Mouse (Mus musculus) c-Kit-positive CD71-positive TER-119-positive erythroid progenitor cells, embryonic 14.5 days (primary cell): ENCODE measurements around the gene Snf8.

Experiments used
- DNase-seq: peaks from one replicate; pipeline ENCODE4 v3.0.0-alpha.2; 2013; ENCODE audit warnings: low spot score

The Snf8 gene

DNA sequence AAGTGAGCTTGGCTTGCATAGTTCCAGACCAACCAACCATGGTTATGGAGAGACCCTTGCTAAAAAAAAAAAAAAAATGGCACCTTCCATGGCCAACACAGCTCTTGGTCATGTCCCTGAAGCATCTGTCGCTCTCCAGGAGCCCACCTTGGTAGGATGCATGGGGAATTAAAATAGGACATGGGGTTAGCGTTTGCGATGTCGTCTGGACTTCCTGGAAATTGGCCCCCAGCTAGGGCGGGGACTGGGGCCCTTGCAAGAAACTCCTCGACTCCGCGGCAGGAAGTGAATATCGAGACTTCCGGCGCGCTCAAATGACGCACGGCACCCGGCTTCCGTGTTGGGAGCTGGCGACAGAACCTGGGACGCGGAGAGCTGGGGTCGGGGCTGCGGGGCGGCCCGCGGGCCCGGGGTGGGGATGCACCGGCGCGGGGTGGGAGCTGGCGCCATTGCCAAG is at the start of gene Snf8:
TSS of gene Snf8 (plus strand) at position 290 of the 457 bp plus-strand sequence.
- DNase-seq = peak; percentile 93

GRCm38 (mm10) chr11:95987854-95988447 is 46.7 kb upstream of the Snf8 start:
- DNase-seq = peak; percentile 70

GRCm38 (mm10) chr11:95988533-95988932 is 46.2 kb upstream of the Snf8 start:
- no peak for DNase-seq

DNA sequence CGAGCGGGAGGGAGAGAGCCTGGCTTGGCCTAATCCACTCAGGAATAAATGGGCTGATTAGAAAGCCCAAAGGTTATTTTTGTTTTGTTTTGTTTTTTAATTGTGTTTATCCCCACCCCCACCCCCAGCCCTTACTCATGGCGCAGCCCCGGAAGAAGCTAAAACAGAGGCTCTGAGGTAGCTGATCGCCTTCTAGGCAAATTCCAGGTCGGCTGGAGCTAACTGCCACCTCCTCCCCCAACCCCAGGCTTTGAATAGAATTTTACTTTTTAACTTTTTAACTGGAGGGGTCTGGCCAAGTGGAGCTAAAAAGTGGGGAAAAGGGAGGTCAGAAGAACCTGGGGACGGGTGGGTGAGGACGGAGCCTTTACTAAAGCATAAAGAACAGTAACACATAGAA is 44.8 kb upstream of the Snf8 start:
- no peak for DNase-seq

DNA sequence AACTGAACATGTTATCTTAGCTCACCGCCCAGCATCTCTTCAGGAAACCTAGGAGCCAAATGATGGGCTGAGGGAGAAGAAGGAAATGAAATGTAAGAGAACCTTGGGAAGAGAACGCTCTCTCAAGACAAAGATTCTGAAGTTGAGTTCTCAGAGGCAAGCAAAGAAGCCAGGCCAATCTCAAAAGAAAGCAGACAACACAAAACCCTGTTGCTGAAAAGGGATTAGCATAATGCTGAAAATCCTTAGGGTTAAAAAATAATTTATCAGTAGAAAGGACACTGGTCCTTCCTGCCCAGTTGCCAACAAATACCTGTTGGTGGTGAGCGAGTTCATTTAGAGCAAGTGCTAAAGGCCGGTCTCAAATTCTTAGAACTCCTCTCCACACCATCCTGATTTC is 44.3 kb upstream of the Snf8 start:
- no peak for DNase-seq

- DNase-seq = no peak
Measured at GRCm38 (mm10) chr11:95990886-95991708, 43.6 kb upstream of the Snf8 start.

DNA sequence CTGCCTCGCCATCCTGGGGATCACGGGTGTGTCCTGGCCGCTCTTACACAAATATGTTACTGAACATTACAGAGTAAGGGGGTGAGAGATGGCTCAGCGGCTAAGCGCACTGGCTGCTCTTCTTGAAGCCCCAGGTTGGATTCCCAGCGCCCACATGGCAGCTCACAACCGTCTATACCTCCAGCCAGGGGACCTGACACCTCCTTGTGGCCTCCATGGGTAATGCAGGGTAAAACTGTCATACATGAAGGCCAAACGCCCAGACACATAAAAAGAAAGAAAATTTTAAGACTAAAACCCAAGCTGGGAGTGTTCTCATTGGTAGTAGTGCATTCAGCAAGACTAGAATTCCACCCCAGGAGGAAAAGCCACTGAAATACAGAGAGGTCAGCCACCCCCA is 40.5 kb upstream of the Snf8 start:
- DNase-seq = no peak

DNA sequence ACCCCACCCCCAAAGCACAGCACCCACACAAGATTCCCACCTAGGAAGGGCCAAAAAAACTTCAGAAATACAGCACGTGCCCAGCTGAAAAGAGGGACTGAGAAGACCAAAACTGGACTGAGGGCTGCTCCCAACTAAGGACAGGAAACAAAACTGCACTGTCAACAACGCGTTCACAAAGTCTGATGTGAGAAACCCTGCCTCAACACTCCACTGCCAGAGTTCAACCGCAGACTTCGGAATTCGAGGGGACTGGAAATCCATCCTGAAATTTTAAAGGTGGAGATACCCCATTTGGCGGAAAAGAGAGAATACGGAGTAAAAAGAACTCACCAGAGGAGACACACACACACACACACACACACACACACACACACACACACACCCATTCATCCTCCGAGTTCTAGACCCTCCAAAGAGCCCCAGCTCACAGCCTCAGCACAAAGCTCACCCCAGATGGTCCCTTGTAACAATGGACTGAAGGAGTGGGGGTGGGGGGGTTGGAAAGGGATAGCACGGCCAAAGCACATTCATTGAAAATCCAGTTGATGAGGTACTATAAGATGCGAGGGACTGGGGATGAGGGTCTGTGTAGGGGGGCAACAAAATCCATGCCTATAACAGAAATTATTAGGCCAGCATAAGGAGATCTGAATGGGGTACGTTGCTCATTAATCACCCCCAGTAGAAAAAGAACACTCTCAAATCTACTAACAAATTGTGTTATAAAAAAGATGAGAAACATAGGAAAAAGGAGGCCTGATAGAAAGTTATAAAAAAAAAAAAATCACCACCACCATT is 31.4 kb upstream of the Snf8 start:
- DNase-seq = no peak

GRCm38 (mm10) chr11:96003969-96004792 is 30.5 kb upstream of the Snf8 start:
- DNase-seq = no peak

GRCm38 (mm10) chr11:96004793-96005402 is 29.8 kb upstream of the Snf8 start:
- DNase-seq = no peak

DNA sequence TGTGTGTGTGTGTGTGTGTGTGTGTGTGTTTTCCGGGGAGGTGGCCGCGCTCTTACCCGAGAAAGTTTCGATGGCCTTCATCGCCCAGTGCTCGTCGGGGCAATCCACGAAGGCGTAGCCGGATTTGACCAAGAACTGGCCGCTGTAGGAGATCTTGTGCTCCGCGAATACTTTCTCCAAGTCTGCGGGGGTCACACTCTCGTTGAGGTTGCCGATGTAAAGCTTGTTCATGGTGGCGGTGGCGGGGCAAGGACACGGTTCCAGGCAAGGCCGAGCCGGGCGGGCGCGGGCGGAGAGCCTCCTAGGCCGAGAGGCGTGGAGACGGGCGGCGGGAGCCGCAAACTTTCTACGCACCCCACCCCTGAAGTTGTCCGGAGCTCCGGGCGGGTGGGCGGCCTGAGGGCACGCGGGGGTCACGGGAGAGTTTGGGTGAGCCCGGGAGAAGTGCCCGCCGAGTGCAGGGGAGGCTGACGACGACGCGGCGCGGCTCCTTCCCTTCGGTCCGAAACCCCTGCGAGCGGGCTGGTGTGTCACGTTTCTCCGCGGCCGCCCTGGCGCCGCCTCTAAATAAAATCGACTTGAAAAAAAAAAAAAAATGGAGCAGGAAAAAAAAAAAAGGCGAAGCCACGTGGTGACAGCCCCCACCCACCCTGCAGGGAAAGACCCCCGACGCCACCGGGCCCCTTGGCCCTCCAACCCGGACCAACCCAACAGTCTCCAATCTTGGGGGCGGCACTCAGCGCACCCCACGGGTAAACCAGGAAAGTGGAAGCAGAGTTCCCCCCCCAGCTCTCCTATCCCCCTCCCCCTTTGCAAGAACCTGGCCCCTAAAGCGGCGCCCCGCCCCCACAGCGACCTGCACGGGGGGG is 29.0 kb upstream of the Snf8 start, which contains the start of gene Igf2bp1:
TSS of gene Igf2bp1 (minus strand) at position 538 of the 869 bp plus-strand sequence.
- DNase-seq = peak; percentile 55

GRCm38 (mm10) chr11:96006367-96006851 is 28.3 kb upstream of the Snf8 start:
- no peak for DNase-seq

GRCm38 (mm10) chr11:96006852-96007515 is 27.7 kb upstream of the Snf8 start:
- DNase-seq = no peak

DNA sequence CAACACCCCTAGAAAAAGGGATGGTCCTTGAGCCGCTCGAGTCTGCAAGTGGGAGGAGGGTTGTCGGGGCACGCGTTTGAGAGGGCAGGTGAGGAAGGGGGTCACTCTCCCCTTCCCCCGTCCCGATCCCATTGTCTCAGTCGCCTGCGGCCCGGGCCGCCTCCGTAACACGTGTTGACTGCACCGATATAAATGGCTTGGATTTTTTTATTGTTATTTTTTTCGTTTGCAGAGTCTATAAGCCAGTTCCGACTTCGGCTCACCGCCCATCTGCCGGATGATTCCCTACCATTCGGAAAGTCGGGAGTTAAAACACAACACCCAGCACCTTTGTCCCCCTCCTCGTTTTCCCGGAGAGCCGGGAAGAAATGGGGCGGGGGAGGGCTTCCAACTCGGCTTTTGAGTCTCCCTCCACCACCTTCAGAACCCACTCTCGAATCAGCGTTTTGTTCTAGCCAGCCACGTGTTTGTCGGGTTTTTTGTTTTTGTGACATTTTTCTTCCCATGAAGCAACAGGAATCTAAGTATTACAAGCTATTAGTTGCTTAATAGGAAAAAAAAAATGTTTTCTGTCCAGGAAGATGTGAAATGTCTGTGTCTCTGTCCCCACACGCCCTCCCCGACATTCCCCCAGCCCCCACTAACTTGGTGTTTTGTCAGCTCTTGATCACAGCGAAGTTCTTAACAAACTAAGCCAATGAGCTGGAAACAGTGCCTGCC is 27.0 kb upstream of the Snf8 start:
- DNase-seq = no peak

DNA sequence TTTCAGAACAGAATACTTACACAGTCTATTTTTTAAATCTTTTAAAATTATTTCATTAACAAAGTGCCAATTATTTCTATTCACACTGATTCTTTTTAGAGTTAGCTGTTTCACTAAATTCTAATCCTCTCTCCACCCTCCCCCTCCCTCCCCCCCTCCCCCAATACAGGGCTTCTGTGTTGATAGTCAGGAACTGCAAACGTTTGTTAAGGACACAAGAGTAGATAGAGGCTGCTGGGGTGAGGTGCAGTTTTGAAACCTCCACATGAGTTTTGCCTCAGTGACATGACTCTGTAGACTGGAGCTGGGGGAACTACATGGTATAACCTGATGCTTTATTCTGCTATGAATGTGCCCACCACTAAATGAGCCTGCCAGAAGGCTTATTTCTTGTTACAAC is 25.9 kb upstream of the Snf8 start:
- DNase-seq = peak; percentile 38

- DNase-seq = no peak
Measured at GRCm38 (mm10) chr11:96011982-96012381, 22.7 kb upstream of the Snf8 start.

- DNase-seq = no peak
Measured at GRCm38 (mm10) chr11:96015421-96015820, 19.3 kb upstream of the Snf8 start.

DNA sequence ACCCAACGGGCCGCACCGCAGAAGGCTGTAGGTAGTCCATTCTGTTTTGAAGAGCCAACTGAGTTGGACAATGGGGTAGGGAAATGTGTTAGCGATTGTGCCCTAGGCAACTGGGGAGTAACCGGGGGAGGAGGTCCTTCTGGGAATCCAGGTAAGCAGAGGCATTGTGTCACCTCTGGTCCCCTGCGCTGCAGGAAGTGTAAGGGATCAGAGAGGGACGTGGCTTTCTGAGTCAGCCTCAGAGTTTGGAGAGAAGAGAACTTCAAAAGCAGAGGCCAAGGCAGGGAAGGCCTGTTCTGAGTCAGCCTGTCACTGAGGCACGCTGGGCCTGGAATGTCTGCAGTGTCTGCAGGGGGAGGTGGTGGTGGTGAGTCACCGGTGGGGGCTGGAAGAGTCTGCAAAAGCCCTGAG is 16.7 kb upstream of the Snf8 start:
- no peak for DNase-seq

- no peak for DNase-seq
Measured at GRCm38 (mm10) chr11:96020622-96021021, 14.1 kb upstream of the Snf8 start.
